Mouse (Mus musculus) midbrain, embryonic 12.5 days (tissue): Measurements from ENCODE around the gene Col4a3. TPM values are rescaled to one million over a fixed set of nuclear protein-coding genes. Genes with fewer than 3 reads are reported as not detected.

Source experiments
- ATAC-seq: fragments of 200-750 bp; cut with Nextera tagmentation; 2 replicates; pipeline ENCODE4 v1.8.0; 2017; ENCODE audit warnings: low read depth, moderate TSS enrichment, moderate library complexity; ENCODE audit not compliant: low FRiP score
- H3K27ac ChIP-seq: fragments of 300-500 bp; sonication (generic); replicated peaks from 2 replicates; pipeline ENCODE4 v1.5.1; 2016; ENCODE audit warnings: mild to moderate bottlenecking
- H3K27me3 ChIP-seq: fragments of 300-500 bp; sonication (generic); 2 replicates; pipeline ENCODE4 v1.6.1; 2016; ENCODE audit warnings: mild to moderate bottlenecking
- H3K36me3 ChIP-seq: fragments of 300-500 bp; sonication (generic); 2 replicates; pipeline ENCODE4 v1.6.1; 2016
- H3K4me1 ChIP-seq: fragments of 300-500 bp; sonication (generic); 2 replicates; pipeline ENCODE4 v1.6.1; 2016
- H3K4me2 ChIP-seq: fragments of 300-500 bp; sonication (generic); replicated peaks from 2 replicates; pipeline ENCODE4 v1.6.1; 2016; ENCODE audit warnings: mild to moderate bottlenecking, moderate library complexity
- H3K4me3 ChIP-seq: fragments of 300-500 bp; sonication (generic); 2 replicates; pipeline ENCODE4 v1.5.1; 2016; ENCODE audit warnings: mild to moderate bottlenecking
- H3K9ac ChIP-seq: fragments of 300-500 bp; sonication (generic); replicated peaks from 2 replicates; pipeline ENCODE4 v1.6.1; 2016; ENCODE audit warnings: mild to moderate bottlenecking, moderate library complexity
- H3K9me3 ChIP-seq: fragments of 300-500 bp; sonication (generic); 2 replicates; pipeline ENCODE4 v1.6.1; 2016; ENCODE audit warnings: mild to moderate bottlenecking
- WGBS: fragments of 180-500 bp; shearing (Covaris S2); methylation state at CpG from one replicate; pipeline ENCODE4 v1.1.7; 2016; 5-methylcytosine and 5-hydroxymethylcytosine counted together
- polyA plus RNA-seq: library from polyadenylated mRNA; unstranded; fragments of >200 nt; fragmentation: Nextera tagmentation; extraction: Ambion mirVana; gene quantifications from 2 replicates; pipeline ENCODE4 v1.2.1, GENCODE M21; 2016

Gene Col4a3
- polyA plus RNA-seq, 1 experiment from 2014 or later, result 0.09 TPM

DNA sequence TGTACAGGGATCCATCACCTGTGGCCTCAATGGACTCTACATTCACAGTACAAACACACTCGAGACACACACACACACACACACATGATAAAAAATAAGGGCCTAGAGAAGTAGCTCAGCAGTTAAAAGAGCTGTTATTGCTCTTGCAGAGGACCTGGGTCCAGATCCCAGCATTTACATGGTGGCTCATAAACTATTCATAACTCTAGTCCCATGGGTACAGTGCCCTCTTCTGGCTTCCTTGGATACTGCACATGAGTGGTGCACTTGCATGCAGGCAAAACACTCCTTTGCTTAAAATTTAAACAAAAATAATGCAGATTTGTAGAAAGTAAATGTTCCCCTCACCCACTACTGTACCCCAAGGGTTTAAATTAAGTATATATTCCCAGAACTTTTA is 172.8 kb downstream of the Col4a3 start:
- ATAC-seq, result no peak
- Histone ChIP-seq H3K4me1 (no peaks in the 10 kb centered on the region), H3K27ac (no peak overlapping the region), H3K36me3 (peaks cover 25% of the 10 kb centered on the region), H3K27me3 (no peaks in the 10 kb centered on the region), H3K4me3 (no peak overlapping the region), H3K9ac (no peak overlapping the region), H3K9me3 (0 out of 2 replicates have a peak, but pooled peaks cover 4% of the 10 kb centered on the region), H3K4me2 (no peak overlapping the region)
- 100% methylated on average over 1 of the region's 1 CpGs for WGBS

DNA sequence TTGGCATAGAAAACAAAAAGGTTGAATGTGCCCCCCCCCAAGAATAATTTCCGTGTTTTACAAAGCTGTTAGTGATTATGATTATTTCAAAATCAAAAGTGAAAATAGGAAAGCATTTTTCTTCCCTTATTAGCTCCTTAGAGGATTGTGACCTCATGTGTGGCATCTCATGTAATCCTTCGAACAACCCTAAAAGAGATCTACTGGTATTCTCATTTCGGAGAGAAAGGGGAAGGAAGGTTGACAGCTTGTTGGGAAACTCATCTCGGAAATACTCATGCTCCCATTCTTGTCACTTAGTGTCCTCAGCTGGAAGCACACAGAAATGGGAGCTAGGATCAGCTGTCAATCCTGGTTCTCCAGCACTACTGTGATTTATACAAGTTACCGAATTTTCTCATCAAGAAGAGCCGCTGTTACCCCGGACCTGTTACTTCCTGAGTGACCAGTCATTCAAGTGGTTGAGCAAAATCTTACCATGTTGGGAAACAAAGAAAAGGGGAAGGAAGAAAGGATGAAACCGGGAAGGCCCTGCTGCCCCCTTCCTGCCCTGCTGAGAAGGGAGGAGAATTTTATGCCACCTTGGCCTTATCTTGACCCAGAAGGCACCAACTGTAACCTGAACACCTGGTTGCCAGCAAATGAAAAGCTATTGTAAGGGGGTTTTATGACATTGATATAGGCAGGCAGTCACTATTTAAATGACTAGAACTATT is 174.9 kb downstream of the Col4a3 start:
- H3K36me3 ChIP-seq, result peaks cover 10% of the 10 kb centered on the region; the same call in 1 of the 2 replicates
- 0 out of 2 replicates have a peak, but pooled peaks cover 4% of the 10 kb centered on the region for H3K9me3 ChIP-seq
- WGBS, result 92% methylated on average over 8 of the region's 8 CpGs
- no peaks in the 10 kb centered on the region for H3K4me1 ChIP-seq
- H3K27ac ChIP-seq, result no peak overlapping the region
- no peak overlapping the region for H3K4me2 ChIP-seq
- no peak overlapping the region for H3K9ac ChIP-seq
- H3K4me3 ChIP-seq, result no peak overlapping the region
- no peaks in the 10 kb centered on the region for H3K27me3 ChIP-seq
- ATAC-seq, result no peak

DNA sequence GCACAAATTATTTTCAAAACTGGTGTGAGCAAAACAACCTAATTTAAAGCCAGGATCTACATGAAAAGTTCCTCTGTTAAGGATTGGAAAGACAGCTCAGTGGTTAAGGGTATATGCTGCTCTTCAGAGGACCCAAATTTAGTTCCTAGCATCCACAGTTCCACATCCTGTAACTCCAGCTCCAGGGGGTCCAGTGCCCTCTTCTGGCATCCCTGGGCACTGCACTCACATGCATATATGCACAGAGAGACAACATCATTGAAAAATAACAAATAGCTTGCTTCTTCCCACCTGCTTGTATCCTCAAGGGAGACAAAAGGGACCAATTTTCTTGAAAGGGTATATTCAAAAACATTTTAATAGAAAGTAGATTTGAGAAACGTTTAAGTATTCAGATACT is 175.6 kb downstream of the Col4a3 start:
- Histone ChIP-seq H3K27me3 (no peaks in the 10 kb centered on the region), H3K9ac (no peak overlapping the region), H3K36me3 (peaks cover 10% of the 10 kb centered on the region; the same call in 1 of the 2 replicates), H3K4me3 (no peak overlapping the region), H3K4me2 (no peak overlapping the region), H3K27ac (no peak overlapping the region), H3K4me1 (no peaks in the 10 kb centered on the region), H3K9me3 (0 out of 2 replicates have a peak, but pooled peaks cover 4% of the 10 kb centered on the region)
- WGBS, result 89% methylated on average over 1 of the region's 1 CpGs
- ATAC-seq, result no peak

DNA sequence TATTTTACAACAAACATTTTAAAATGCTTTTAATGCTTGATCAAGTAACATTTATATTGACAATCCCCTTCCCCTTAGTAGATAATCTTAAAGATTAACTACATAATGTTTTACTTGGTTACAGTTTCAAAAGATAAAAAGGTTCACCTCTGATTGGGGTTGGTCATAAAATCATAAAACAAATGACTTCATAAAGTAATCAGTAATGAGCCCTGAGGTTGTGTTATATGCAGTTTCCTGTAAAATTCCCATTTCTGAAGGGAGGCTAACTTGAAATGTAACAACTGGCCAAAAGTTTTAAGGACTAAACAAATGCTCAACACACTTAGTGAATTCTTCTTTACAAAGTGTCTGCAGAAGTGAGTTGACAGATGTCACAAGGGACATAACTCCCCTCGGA is 179.5 kb downstream of the Col4a3 start:
- peaks cover 10% of the 10 kb centered on the region; the same call in 1 of the 2 replicates for H3K36me3 ChIP-seq
- no peaks in the 10 kb centered on the region for H3K4me1 ChIP-seq
- no peak for ATAC-seq
- H3K9me3 ChIP-seq, result 0 out of 2 replicates have a peak, but pooled peaks cover 4% of the 10 kb centered on the region
- no peak overlapping the region for H3K4me2 ChIP-seq
- WGBS, result 82% methylated on average over 1 of the region's 1 CpGs
- no peaks in the 10 kb centered on the region for H3K27me3 ChIP-seq
- H3K9ac ChIP-seq, result no peak overlapping the region
- no peak overlapping the region for H3K27ac ChIP-seq
- no peak overlapping the region for H3K4me3 ChIP-seq

DNA sequence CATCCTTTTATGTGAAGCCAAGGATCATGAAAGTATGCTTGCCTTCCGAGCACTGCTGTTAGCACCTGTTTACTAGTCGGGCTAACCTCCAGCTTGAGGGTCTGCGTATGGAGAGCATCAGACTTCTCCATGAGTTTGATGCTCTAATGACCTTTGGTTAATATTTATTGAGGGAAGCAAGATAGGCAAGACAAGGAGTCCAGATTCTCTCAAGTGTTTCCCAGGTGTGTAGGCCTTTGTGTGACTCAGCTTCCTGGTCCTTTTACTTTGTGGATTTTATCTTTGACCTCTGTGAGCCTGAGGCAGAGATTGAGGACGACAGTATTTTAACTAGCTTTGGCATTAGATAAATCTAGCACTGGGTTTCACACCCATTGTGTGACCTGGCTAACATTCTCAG is 179.9 kb downstream of the Col4a3 start:
- no peak overlapping the region for H3K4me2 ChIP-seq
- no peak overlapping the region for H3K27ac ChIP-seq
- H3K4me1 ChIP-seq, result no peaks in the 10 kb centered on the region
- H3K9me3 ChIP-seq, result 0 out of 2 replicates have a peak, but pooled peaks cover 4% of the 10 kb centered on the region
- no peak overlapping the region for H3K9ac ChIP-seq
- 90% methylated on average over 4 of the region's 4 CpGs for WGBS
- no peak for ATAC-seq
- H3K36me3 ChIP-seq, result peaks cover 8% of the 10 kb centered on the region; the same call in 1 of the 2 replicates
- no peak overlapping the region for H3K4me3 ChIP-seq
- H3K27me3 ChIP-seq, result no peaks in the 10 kb centered on the region

DNA sequence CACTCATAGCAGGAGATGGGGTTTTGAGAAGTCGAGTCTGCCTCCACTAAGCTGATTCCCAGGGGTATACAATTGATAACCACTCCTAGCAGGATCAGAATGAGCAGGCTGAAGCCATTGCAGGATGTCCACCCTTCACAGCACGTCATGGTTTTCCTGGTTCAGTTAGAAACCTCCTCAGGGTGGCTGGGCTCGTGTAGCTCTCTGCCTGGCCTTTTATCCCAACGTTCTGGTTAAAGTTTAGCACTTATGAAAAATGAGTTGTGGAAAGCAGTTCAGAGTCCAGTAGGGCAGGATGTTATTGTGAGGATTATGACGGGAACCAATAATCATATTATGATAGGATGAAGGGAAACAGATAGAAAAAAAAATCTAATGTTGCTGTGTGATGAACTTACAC is 181.5 kb downstream of the Col4a3 start, which contains the start of gene Tm4sf20:
TSS of gene Tm4sf20 (minus strand) at position 193 of the 400 bp plus-strand sequence.
- no peak within 1 kb of the TSS for H3K4me2 ChIP-seq
- no peak within 1 kb of the TSS for H3K4me3 ChIP-seq
- H3K9me3 ChIP-seq, result no peaks in the 10 kb centered on the region
- no peak within 1 kb of the TSS for H3K9ac ChIP-seq
- no peaks in the 10 kb centered on the region for H3K4me1 ChIP-seq
- H3K36me3 ChIP-seq, result no peaks in the 10 kb centered on the region
- no peak for ATAC-seq
- H3K27ac ChIP-seq, result no peak within 1 kb of the TSS
- WGBS, result 82% methylated on average over 5 of the region's 5 CpGs
- no peaks in the 10 kb centered on the region for H3K27me3 ChIP-seq

DNA sequence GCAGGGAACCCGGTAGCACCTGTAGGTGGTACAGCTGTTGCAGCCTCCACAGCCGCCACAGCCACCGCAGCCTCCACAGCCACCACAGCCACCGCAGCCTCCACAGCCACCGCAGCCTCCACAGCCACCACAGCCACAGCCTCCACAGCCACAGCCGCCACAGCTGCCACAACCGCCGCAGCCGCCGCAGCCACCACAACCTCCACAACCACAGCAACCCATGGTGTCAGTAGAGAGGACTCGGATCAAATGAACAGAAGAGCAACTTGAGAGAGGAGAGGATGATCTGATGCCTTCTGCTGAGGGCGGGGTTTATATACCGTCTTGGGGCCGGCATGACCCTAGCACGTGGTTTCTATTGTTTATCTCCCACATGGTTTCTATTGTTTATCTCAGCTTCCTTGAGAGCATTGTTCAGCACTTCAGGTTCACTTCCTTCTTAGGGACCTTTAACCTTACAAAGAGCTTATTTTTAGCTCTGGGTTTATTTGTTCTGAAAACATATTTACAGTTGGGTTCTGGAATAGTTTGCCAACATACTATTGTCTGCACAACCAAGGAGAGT is 184.4 kb downstream of the Col4a3 start, which contains the start of gene Gm47791:
TSS of gene Gm47791 (minus strand) at position 222 of the 565 bp plus-strand sequence.
- no peak within 1 kb of the TSS for H3K9ac ChIP-seq
- no peak within 1 kb of the TSS for H3K4me2 ChIP-seq
- H3K27me3 ChIP-seq, result no peaks in the 10 kb centered on the region
- ATAC-seq, result no peak
- H3K4me1 ChIP-seq, result no peaks in the 10 kb centered on the region
- no peak within 1 kb of the TSS for H3K4me3 ChIP-seq
- 88% methylated on average over 13 of the region's 15 CpGs for WGBS
- no peaks in the 10 kb centered on the region for H3K36me3 ChIP-seq
- no peaks in the 10 kb centered on the region for H3K9me3 ChIP-seq
- H3K27ac ChIP-seq, result no peak within 1 kb of the TSS

Other genes with a start within 250 kb of the Col4a3 start
- gene Col4a4, start 72 bp upstream of the Col4a3 start, polyA plus RNA-seq, result 0.07 and 0.13 TPM in 2 replicates
- gene Mff, start 138.0 kb downstream of the Col4a3 start, polyA plus RNA-seq, result 276 and 284 TPM in 2 replicates
- 0.14 and 0.31 TPM in 2 replicates for gene Tm4sf20, start 181.5 kb downstream of the Col4a3 start, polyA plus RNA-seq
- gene Gm47791, start 184.3 kb downstream of the Col4a3 start, polyA plus RNA-seq, result not detected in 2 replicates